Mouse (Mus musculus) testis, postnatal 10 days (tissue): Measurements from ENCODE around the gene Olfr31.

Experiments used
- DNase-seq: peaks from one replicate; pipeline ENCODE4 v3.0.0; 2021; ENCODE audit warnings: low spot score

The Olfr31 gene

DNA sequence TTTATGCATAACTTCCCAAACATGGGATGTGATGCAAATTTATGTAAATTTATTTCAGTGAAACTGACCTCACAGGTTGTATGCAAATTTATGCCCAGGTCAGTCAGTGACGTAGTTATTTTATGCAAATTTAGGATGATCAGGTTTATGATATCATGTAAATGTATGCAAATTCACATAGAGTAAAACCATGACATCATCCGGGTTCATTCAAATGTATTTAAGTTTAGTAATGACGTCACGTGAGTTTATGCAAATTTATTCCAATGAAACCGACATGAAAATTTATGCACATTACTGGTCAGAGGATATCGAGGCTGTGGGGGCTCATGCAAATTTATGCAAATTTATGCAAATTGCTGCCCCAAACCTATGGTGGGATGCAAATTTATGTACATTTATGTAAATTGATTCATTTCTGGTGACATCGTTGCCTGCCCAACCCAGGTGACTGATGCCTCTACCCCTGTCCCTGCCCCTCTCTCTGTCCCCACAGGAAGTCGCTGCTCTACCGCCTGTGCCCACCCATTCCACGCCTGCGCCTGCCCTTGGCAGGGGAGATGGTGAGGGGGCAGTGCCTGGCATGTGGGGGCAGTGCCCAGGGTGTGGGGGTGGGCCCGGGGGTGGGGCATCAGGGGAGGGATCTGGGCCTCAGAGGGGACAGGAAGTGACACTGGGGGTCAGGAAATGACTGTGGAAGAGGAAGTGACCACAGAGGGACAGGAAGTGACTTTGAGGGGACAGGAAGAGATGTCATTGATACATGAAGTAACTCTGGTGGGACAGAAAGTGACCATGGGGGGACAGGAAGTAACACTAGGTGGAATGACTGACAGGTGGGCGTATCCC lies 32.1 kb downstream of the Olfr31 start:
- peak; percentile 38 for DNase-seq

DNA sequence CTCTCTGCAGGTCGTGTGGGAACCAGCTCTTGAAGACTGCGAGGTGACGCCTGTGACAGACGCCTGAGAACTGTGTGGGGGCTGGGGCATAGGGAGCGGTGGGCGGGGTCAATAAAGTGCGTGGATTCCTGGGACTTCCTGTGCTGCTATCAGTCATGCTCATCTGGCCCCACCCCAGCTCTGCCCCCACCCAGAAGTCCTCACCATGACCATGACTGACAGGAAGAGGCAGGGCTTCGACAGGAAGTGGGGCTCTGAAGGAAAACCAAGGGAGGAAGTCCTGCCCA lies 32.7 kb downstream of the Olfr31 start:
- peak; percentile 39 for DNase-seq
